Mouse (Mus musculus) megakaryocyte progenitor cell, adult 5-6 weeks (primary cell): Measurements from ENCODE around the gene Xylt1. TPM values are rescaled to one million over a fixed set of nuclear protein-coding genes. Genes with fewer than 3 reads are reported as not detected.

Experiments
- ATAC-seq: replicated peaks from 2 replicates; pipeline ENCODE4 v1.8.0; 2016; ENCODE audit warnings: mild to moderate bottlenecking, moderate TSS enrichment, inconsistent platforms; ENCODE audit not compliant: poor library complexity
- total RNA-seq, 2 experiments: library from RNA; stranded (forward) in 1 of 2; stranded (reverse) in 1 of 2; fragments of 157-497, 149-512 nt in 1 of 2; fragments of 200-1000 nt in 1 of 2; gene quantifications; 2 replicates each; pipeline versions ENCODE4 v1.2.3 to v1.2.4; 2015 to 2017

Gene Xylt1
- total RNA-seq, 2 experiments from 2014 or later = 12.0 to 24.9 TPM

DNA sequence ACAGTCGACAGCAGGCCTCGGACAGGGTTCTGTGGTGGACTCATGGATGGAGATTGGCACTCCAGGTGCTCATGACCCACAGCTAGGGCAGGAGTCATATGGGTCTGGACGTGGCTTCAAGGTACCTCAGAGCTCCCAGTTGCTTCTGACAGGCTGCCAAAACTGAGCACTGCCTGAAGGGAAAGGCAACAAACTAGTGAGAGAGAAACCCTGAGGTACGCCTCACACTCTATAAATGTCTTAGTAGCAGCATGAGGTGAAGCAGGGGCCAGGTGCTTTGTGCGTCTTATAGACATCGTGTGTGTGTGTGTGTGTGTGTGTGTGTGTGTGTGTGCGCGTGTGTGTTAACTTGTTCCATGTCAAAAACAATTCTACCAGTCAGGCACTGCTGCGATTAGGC, 122.9 kb downstream of the Xylt1 start:
- ATAC-seq = no peak

- no peak for ATAC-seq
These were observed 125.0 kb downstream of the Xylt1 start for GRCm38 (mm10) chr7:117505791-117506190.

DNA sequence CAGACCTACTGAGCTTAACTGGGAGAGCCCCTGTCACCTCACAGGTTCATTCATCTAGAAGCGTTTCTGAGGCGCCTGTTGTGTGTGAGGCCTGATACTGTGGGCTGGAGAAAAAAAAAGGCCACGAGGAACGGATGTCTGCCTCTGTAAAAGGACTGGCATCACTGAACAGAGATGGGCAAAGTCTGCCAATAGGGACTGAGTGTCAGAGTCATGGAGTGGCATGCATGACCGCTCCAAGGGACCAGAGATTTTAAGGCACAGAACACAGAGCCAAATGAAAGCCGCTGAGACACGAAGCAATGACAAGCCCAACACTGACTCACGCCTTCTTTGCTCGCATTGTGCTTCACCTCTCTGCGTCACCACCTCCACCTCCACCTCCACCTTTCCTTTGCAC, 126.6 kb downstream of the Xylt1 start:
- ATAC-seq = no peak

DNA sequence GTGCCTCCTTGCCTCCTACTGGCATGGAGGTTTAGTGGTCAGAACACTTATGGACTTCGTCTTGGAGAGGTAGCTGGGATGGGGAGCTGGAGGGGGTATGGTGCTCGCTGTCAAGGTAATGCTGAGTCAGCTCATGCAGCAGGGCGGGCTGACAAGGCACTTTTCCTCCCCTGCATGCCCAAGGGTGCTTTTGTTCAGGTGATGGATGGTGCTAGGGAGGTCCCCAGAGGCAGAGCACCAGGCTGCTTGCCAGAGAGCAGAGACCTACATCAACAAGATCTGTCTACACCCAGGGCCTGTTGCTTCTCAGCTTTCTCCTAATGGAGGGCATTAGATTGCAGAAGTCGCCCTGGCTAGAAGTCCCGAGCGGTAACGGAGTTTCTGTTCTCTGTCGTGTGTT, 127.3 kb downstream of the Xylt1 start:
- ATAC-seq = no peak

DNA sequence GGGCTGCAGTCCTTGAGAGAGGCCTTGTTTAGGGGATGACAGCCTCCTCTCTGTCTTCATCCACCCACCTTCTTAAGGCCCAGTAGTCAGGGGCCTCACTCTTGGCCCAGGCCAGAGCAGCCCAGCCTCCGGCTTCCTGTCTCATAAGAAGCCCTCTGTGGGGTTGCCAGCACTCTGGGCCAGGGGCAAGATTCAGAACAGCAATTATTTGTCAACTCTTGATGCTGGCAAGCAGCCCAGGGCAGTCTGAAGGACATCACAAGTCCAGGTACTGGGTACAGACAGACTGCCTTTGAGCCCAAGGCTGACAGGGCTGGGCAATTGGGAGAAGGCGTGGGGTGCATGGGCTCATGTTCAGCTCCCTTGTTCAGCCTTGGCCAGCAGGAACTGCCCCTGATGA, 129.3 kb downstream of the Xylt1 start:
- ATAC-seq = no peak

- ATAC-seq = no peak
These were observed 131.5 kb downstream of the Xylt1 start for GRCm38 (mm10) chr7:117512301-117512700.

DNA sequence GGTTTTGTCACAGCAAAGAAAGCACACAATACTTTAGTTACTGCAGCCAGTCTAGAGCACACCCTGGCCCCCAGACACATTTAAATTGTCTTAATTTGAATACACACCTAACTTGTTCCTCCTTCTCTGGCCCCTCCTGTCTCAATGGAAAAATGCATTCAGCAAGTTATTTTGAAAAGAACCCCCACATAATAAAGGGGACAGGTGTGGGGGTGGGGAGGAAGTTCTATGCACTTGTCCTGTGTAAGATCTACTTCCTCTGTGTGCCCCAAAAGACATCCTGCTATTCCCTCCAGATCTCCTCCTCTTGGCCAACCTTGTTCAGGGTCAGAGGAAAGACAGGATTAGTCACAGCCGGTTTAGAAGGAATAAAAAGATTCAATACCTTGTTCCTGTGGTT, 135.0 kb downstream of the Xylt1 start:
- ATAC-seq = no peak

- peak; percentile 66 for ATAC-seq
These were observed 136.1 kb downstream of the Xylt1 start for GRCm38 (mm10) chr7:117516896-117517295.

DNA sequence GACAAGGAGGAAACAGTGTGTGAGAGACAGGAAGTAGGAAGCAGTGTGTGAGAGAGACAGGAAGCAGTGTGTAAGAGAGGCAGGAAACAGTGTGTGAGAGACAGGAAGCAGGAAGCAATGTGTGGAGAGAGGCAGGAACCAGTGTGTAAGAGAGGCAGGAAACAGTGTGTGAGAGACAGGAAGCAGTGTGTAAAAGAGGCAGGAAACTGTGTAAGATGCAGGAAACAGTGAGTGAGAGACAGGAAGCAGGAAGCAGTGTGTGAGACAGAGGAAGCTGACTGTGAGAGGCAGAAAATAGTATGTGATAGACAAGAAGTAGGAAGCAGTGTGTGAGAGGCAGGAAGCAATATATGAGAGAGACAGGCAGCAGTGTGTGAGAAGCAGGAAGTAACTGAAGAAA, 140.6 kb downstream of the Xylt1 start:
- peak; percentile 33 for ATAC-seq

- peak; percentile 54 for ATAC-seq
These were observed 141.4 kb downstream of the Xylt1 start for GRCm38 (mm10) chr7:117522092-117522635.

GRCm38 (mm10) chr7:117524430-117525214, 143.8 kb downstream of the Xylt1 start:
- no peak for ATAC-seq

- ATAC-seq = no peak
These were observed 144.9 kb downstream of the Xylt1 start for GRCm38 (mm10) chr7:117525678-117526077.

GRCm38 (mm10) chr7:117526570-117526969, 145.8 kb downstream of the Xylt1 start:
- ATAC-seq = peak; percentile 48

- ATAC-seq = peak; percentile 29; the same call in 1 of the 2 replicates
These were observed 149.2 kb downstream of the Xylt1 start for GRCm38 (mm10) chr7:117529787-117530655.

DNA sequence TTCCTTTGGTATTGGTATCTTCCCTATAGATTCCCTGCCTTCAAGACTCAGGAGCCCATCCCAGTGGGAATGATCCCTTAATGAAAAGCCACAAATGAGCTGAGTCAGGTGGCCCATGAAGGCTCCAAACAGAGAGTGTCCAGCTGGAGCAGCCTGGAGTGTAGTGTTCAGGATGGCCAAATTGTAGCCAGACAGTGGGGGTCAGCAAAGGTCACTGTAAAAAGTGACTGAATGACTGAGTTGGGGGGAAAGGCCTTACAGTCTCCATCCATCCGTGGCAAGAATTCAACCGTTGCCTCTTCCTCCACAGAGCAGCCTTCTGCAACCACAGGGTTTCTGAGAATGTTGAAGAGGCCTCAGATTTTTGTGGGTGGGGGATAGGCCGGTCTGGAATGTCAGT, 151.9 kb downstream of the Xylt1 start:
- ATAC-seq = no peak

DNA sequence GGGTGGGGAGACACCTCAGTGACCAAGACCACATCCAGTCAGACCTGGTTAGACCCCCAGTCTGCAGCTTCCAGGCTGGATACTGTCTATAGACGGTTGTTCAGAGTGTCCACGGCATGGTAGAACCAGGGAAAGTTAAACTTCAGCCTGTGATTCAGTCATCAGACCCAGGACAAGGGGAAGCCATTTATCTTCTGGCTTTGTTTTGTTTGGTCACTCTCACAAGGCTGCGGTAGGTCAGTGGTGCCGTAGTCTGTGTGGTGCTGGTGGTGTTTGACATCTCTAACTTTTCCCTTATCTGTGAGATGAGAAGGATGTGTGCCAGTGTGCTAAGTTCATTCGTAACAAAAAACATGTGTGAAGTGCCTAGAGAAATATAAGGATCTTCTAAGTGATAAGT, 152.4 kb downstream of the Xylt1 start:
- ATAC-seq = no peak

DNA sequence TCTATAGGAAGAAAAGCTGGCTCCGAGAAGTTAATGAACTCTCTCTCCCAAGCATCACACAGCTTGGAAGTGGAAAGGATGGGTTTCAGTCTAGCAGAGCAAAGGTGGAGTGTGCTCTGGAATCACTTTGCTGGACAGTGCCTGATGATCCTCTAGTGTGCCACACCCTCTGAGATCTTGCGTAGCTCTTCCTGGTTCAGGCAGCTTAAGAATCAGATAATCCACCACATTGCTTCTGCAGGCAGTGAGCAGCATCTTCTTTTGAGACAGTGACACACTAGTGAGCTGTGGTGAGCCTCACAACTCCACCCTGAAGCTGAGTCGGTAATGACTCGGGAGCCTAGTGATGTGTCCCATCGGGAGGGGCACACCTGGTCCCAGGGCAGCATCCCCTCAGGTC, 159.2 kb downstream of the Xylt1 start:
- peak; percentile 61 for ATAC-seq

DNA sequence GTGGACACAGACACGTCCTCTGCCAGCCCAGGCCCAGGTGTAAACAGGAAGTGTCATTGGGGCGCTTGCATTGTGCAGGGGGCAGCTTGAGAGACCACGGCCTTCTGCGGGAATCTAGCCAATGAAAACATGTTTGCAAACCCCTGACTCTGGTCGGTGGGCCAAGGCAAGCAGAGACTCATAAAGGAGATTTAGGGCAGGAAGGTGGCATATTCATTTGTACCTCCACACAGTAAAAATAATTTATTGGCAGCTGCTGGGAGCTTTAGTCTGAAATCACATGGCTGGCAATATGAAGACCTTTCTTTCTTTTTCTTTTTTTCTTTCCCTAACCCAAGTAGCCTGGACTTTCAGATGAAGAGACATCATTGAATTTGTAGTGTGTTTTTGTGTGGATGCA, 159.6 kb downstream of the Xylt1 start:
- no peak for ATAC-seq

- ATAC-seq = no peak
These were observed 160.3 kb downstream of the Xylt1 start for GRCm38 (mm10) chr7:117541056-117541455.

- no peak for ATAC-seq
These were observed 160.9 kb downstream of the Xylt1 start for GRCm38 (mm10) chr7:117541681-117542080.

DNA sequence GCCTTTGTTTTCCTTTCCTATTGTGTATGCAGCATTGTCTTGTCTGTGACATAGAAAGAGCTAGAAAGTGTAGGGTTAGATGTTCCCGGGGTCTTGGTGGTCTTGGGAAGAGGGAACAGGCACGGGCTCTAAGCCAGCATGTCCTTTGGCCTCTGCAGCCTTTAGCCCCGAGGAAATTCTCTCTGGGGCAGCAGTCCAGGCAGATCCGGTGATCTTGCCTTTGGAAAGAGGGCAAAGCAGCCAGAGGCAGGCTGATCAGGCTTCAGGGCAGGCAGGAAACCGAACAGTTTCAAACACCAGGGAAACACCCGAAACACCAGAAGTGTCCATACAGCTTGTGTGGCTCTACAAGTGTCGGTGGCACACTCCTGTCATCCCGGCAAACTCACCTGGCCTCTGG, 162.3 kb downstream of the Xylt1 start:
- ATAC-seq = no peak

GRCm38 (mm10) chr7:117544126-117544525, 163.3 kb downstream of the Xylt1 start:
- ATAC-seq = no peak
